ENCODE assay signal across 9 mouse cellular contexts in genomic region chr6:101198284-101198942, GRCm38 (mm10).
DNase-seq lines count a peak whose midpoint lies in the region; ATAC-seq lines count a peak whose summit lies in the region.
"Had no signal": no experiment of that assay in that cellular context is flagged by ENCODE, and none has a peak within 500 bp of the region (broad histone marks: within the 10 kb centered on the region; RNA-seq: fewer than 3 reads in every experiment).

No protein-coding gene starts in this region.

- H3K4me1 ChIP-seq in hindbrain, embryonic 13.5 days (replicated peaks), result peaks cover 69% of the 10 kb centered on the region
- peaks cover 43% of the 10 kb centered on the region for H3K4me1 ChIP-seq in limb, embryonic 11.5 days (ENCODE audit: control insufficient read depth, insufficient read depth, low read length)
- H3K4me1 ChIP-seq: megakaryocyte, embryonic 14.5 days had no signal

- no peaks in the 10 kb centered on the region for H3K9me3 ChIP-seq in hindbrain, embryonic 13.5 days
- H3K9me3 ChIP-seq in limb, embryonic 11.5 days (ENCODE audit: control insufficient read depth, low read length), result no peaks in the 10 kb centered on the region
- H3K9me3 ChIP-seq: megakaryocyte, embryonic 14.5 days had no signal

- peak; percentile 23 to 24 for DNase-seq in cerebellum, postnatal 25 days
- no peak for DNase-seq in cerebellum, adult 9-10 months
- DNase-seq in embryo, embryonic 10 days (ENCODE audit: low spot score), result peak; percentile 88
- peak; percentile 51 for DNase-seq in limb, embryonic 11.5 days (ENCODE audit: low spot score)
- DNase-seq in right cerebral cortex, postnatal 25 days, result peak; percentile 47
- DNase-seq in spleen, postnatal 10 days (ENCODE audit: low spot score in 2 of 2), result no peak
- DNase-seq in spleen, postnatal 14 days (ENCODE audit: low spot score in 2 of 2), result no peak

- H3K27ac ChIP-seq in hindbrain, embryonic 13.5 days, result peak overlapping the region; percentile 86
- H3K27ac ChIP-seq in limb, embryonic 11.5 days (replicated peaks; ENCODE audit: low read depth, low read length), result 0 out of 2 replicates have a peak overlapping the region, but pooled peaks have one; percentile 15

- H3K4me3 ChIP-seq in hindbrain, embryonic 13.5 days, result peak overlapping the region; percentile 49
- peak overlapping the region; percentile 28 for H3K4me3 ChIP-seq in limb, embryonic 11.5 days (ENCODE audit: low read depth, low read length)

- WGBS in hindbrain, embryonic 13.5 days, result 1% methylated on average over 24 of the region's 24 CpGs
- 5% methylated on average over 24 of the region's 24 CpGs for WGBS in limb, embryonic 11.5 days

- H3K4me2 ChIP-seq in hindbrain, embryonic 13.5 days, result peak overlapping the region; percentile 78
- peak overlapping the region; percentile 52 for H3K4me2 ChIP-seq in limb, embryonic 11.5 days (ENCODE audit: low read depth, severe bottlenecking)

- peak; percentile 69 for ATAC-seq in hindbrain, embryonic 13.5 days (ENCODE audit: low FRiP score)
- 0 out of 2 replicates have a peak, but pooled peaks have one; percentile 42 for ATAC-seq in limb, embryonic 11.5 days (ENCODE audit: insufficient number of reproducible peaks, low FRiP score, low TSS enrichment, low read depth)

- H3K36me3 ChIP-seq in hindbrain, embryonic 13.5 days, result no peaks in the 10 kb centered on the region
- no peaks in the 10 kb centered on the region for H3K36me3 ChIP-seq in limb, embryonic 11.5 days (ENCODE audit: control insufficient read depth, insufficient read depth, low read length)

- H3K27me3 ChIP-seq in hindbrain, embryonic 13.5 days, result peaks cover 4% of the 10 kb centered on the region; the same call in 1 of the 2 replicates
- H3K27me3 ChIP-seq in limb, embryonic 11.5 days (ENCODE audit: control insufficient read depth, insufficient read depth, low read length), result no peaks in the 10 kb centered on the region

- peak overlapping the region; percentile 71 for H3K9ac ChIP-seq in hindbrain, embryonic 13.5 days
- H3K9ac ChIP-seq in limb, embryonic 11.5 days (ENCODE audit: low read length), result peak overlapping the region; percentile 23

Comparison
In these comparisons a context has a peak if more than half of its experiments do, and no peak if none do; other contexts are left out.
1. DNase-seq: peak in cerebellum, postnatal 25 days (2 of 2), embryo, embryonic 10 days (single experiment), limb, embryonic 11.5 days (single experiment) and right cerebral cortex, postnatal 25 days (single experiment); none in cerebellum, adult 9-10 months (single experiment), spleen, postnatal 10 days (0 of 2) and spleen, postnatal 14 days (0 of 2).